26 mouse cellular contexts compared by ENCODE assay signal in the genomic region with DNA sequence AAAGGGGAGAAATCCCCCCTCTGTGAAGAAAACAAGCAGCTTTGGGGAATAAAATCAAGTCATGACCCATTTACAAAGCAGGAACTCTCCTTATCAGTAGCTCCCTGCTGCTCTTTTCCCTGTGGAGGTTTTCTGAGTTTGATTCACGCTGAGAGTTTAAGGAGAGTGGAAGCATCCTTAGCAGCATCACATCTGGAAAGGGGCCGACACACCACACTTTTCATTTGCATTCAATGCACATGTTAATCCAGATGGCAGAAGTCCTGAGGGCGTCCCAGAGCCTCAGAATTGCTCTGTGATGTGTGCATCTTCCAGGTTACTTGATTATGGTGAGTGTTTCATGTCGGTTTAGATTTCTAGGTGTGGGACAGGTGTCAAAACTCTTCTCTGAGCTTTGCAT. TPM values are rescaled to one million over a fixed set of nuclear protein-coding genes. Genes with fewer than 3 reads are reported as not detected.
"Had no signal": no experiment of that assay in that cellular context is flagged by ENCODE, and none has a peak within 500 bp of the region (broad histone marks: within the 10 kb centered on the region; RNA-seq: fewer than 3 reads in every experiment).

No protein-coding gene starts in this region.

- H3K4me1 ChIP-seq: limb, embryonic 12.5 days; limb, embryonic 15.5 days; midbrain, embryonic 15.5 days had no signal

- H3K9ac ChIP-seq: limb, embryonic 12.5 days; limb, embryonic 15.5 days; liver, embryonic 14.5 days; liver, postnatal 0 days; lung, embryonic 14.5 days; midbrain, embryonic 15.5 days had no signal

- H3K27me3 ChIP-seq: limb, embryonic 12.5 days; limb, embryonic 15.5 days; midbrain, embryonic 15.5 days had no signal

- H3K9me3 ChIP-seq: limb, embryonic 12.5 days; limb, embryonic 15.5 days; midbrain, embryonic 15.5 days had no signal

- H3K4me2 ChIP-seq: limb, embryonic 12.5 days; limb, embryonic 15.5 days; liver, embryonic 11.5 days; lung, embryonic 14.5 days; midbrain, embryonic 15.5 days had no signal

- H3K36me3 ChIP-seq: limb, embryonic 12.5 days; limb, embryonic 15.5 days; midbrain, embryonic 15.5 days had no signal

- H3K27ac ChIP-seq: limb, embryonic 12.5 days; limb, embryonic 15.5 days; liver, embryonic 14.5 days; macrophage; midbrain, embryonic 15.5 days had no signal

- H3K4me3 ChIP-seq: limb, embryonic 12.5 days; limb, embryonic 15.5 days; midbrain, embryonic 15.5 days; myocyte had no signal

- DNase-seq: kidney, adult 18-20 months; kidney, adult 9 months; kidney, postnatal 14 days; kidney, postnatal 4 days; left cerebral cortex, postnatal 4 days; liver, postnatal 0 days; lung, embryonic 14.5 days; thymus, adult 18-20 months; thymus, postnatal 36 days had no signal

- ATAC-seq: intestine, embryonic 16.5 days; liver, postnatal 0 days; lung, postnatal 0 days; midbrain, embryonic 15.5 days had no signal

RNA-seq across cellular contexts. Expression of a gene that starts 25.7 kb away (rescaled TPM):
- polyA plus RNA-seq: macrophage had no signal

RNA-seq across cellular contexts. Expression of a gene that starts 25.8 kb away (rescaled TPM):
- total RNA-seq: layer of hippocampus, adult 18-20 months; layer of hippocampus, postnatal 14 days; left cerebral cortex, adult 8-10 months; left cerebral cortex, postnatal 14 days; megakaryocyte, adult 5-6 weeks; monocyte, adult 5-6 weeks had no signal
- polyA plus RNA-seq: liver, embryonic 11.5 days; liver, embryonic 14.5 days; liver, postnatal 0 days; macrophage; midbrain, embryonic 15.5 days; neural tube, embryonic 11.5 days; testis, adult 2 months had no signal
